15 mouse cellular contexts compared by ENCODE assay signal in the genomic region with DNA sequence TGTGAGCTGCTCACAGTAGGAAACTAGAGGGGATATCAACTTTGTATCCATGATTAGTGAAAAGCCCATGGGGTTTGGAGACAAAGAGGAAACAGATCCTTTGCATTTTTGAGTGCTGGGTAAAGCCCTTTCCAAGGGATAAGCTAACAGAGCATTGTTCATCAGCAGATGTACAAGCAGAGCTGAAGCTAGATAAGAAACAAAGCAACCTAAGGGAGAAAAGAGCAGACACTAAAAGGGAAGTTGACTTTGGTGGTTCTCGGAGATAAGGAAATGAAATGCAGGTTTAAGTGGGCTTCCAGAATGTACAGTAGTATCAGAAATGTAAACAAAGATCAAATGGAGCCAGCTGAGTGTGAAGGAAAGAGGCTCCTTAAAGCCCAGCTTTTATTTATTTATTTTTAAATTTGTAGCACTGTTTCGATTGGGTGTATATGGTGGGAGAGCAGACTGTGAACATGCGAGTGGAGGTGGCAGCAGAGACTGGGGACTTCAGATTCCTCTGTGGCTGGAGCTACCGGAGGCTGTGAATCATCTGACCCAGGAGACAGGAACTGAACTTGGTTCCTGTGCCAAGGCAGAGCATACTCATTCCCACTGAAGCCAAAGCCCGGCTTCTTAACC.
DNase-seq lines count a peak whose midpoint lies in the region; ATAC-seq and TF ChIP-seq lines count a peak whose summit lies in the region.
"Had no signal": no experiment of that assay in that cellular context is flagged by ENCODE, and none has a peak within 500 bp of the region (broad histone marks: within the 10 kb centered on the region; RNA-seq: fewer than 3 reads in every experiment).

No protein-coding gene starts in this region.

- no peaks in the 10 kb centered on the region for H3K36me3 ChIP-seq in kidney, adult 2 months (ENCODE audit: control insufficient read depth, insufficient read depth, low read length)
- no peaks in the 10 kb centered on the region for H3K36me3 ChIP-seq in G1E (replicated peaks)
- no peaks in the 10 kb centered on the region for H3K36me3 ChIP-seq in liver, embryonic 11.5 days (ENCODE audit: control insufficient read depth, insufficient read depth, low read length)
- H3K36me3 ChIP-seq: hindbrain, embryonic 10.5 days had no signal

- peak overlapping the region; percentile 31 for H3K4me2 ChIP-seq in liver, embryonic 11.5 days

- no peak for TF ChIP-seq POLR2A in kidney, adult 2 months (IDR thresholded peaks at IDR 0.05; ENCODE audit: low read depth, low read length)

- no peak overlapping the region for H3K27ac ChIP-seq in kidney, adult 2 months (ENCODE audit: insufficient read depth, low read depth, low read length)
- H3K27ac ChIP-seq in liver, embryonic 11.5 days (ENCODE audit: low read depth, low read length): peak overlapping the region; percentile 34; the same call in 1 of the 2 replicates
- H3K27ac ChIP-seq in layer of hippocampus, adult 2 months: no peak overlapping the region
- H3K27ac ChIP-seq: hindbrain, embryonic 10.5 days had no signal

- H3K4me3 ChIP-seq in kidney, adult 2 months (ENCODE audit: insufficient read depth, low read depth, low read length): no peak overlapping the region
- H3K4me3 ChIP-seq in G1E (ENCODE audit: low read depth, low read length): peak overlapping the region; percentile 51; the same call in 1 of the 2 replicates
- H3K4me3 ChIP-seq in liver, embryonic 11.5 days (ENCODE audit: low read depth, low read length): no peak overlapping the region
- no peak overlapping the region for H3K4me3 ChIP-seq in layer of hippocampus, adult 2 months
- H3K4me3 ChIP-seq: erythroblast, embryonic 14.5 days; hindbrain, embryonic 10.5 days had no signal

- no peaks in the 10 kb centered on the region for H3K27me3 ChIP-seq in kidney, adult 2 months (replicated peaks; ENCODE audit: control insufficient read depth, insufficient read depth, low read length)
- no peaks in the 10 kb centered on the region for H3K27me3 ChIP-seq in G1E (ENCODE audit: insufficient read depth, low read length)
- no peaks in the 10 kb centered on the region for H3K27me3 ChIP-seq in liver, embryonic 11.5 days (replicated peaks; ENCODE audit: control insufficient read depth, insufficient read depth, low read length)

- peak; percentile 90 for ATAC-seq in G1E (ENCODE audit: extremely low read depth, insufficient number of reproducible peaks, low FRiP score, poor library complexity, severe bottlenecking)
- ATAC-seq in liver, embryonic 11.5 days (replicated peaks; ENCODE audit: low FRiP score): peak; percentile 67
- ATAC-seq: activated CD4-positive, CD25-positive, alpha-beta regulatory T cell, adult 4 months had no signal

- no peak overlapping the region for H3K9ac ChIP-seq in liver, embryonic 11.5 days (ENCODE audit: low read depth, low read length)

- H3K9me3 ChIP-seq in G1E (replicated peaks): no peaks in the 10 kb centered on the region
- no peaks in the 10 kb centered on the region for H3K9me3 ChIP-seq in liver, embryonic 11.5 days (ENCODE audit: control insufficient read depth, low read length)
- H3K9me3 ChIP-seq: hindbrain, embryonic 10.5 days had no signal

- H3K4me1 ChIP-seq in kidney, adult 2 months (ENCODE audit: control insufficient read depth, insufficient read depth, low read length): no peaks in the 10 kb centered on the region
- peaks cover 48% of the 10 kb centered on the region for H3K4me1 ChIP-seq in G1E (ENCODE audit: insufficient read depth, low read depth, low read length)
- H3K4me1 ChIP-seq in liver, embryonic 11.5 days (replicated peaks; ENCODE audit: control insufficient read depth, insufficient read depth, low read length): peaks cover 10% of the 10 kb centered on the region
- H3K4me1 ChIP-seq: hindbrain, embryonic 10.5 days had no signal

- WGBS in kidney, adult 2 months: 48% methylated on average over 5 of the region's 5 CpGs
- whole genome bisulfite sequencing in liver, embryonic 11.5 days: 12% methylated on average over 5 of the region's 5 CpGs

- peak; percentile 1 for DNase-seq in adrenal gland, adult 2 months
- no peak for DNase-seq in adrenal gland, postnatal 14 days
- peak; percentile 12 for DNase-seq in kidney, adult 2 months
- DNase-seq in kidney, postnatal 4 days: no peak
- DNase-seq in G1E (ENCODE audit: low spot score): peak; percentile 50
- no peak for DNase-seq in liver, embryonic 11.5 days (ENCODE audit: low spot score)
- no peak for DNase-seq in layer of hippocampus, adult 2 months (ENCODE audit: low spot score in 2 of 2)
- DNase-seq in frontal cortex, postnatal 14 days (ENCODE audit: low spot score in 2 of 2): no peak
- DNase-seq: cerebellum, postnatal 14 days; kidney, adult 11 months; layer of hippocampus, postnatal 36 days; right cerebral cortex, postnatal 25 days had no signal

- TF ChIP-seq CTCF in kidney, adult 2 months (conservative IDR thresholded peaks at IDR 0.05; ENCODE audit: insufficient read depth, insufficient read length, low read depth, low read length): no peak
- TF ChIP-seq CTCF in G1E (IDR thresholded peaks at IDR 0.05; ENCODE audit: low read depth, low read length): no peak
- no peak for TF ChIP-seq CTCF in layer of hippocampus, adult 2 months (conservative IDR thresholded peaks at IDR 0.05)

Comparison
In these comparisons a context has a peak if more than half of its experiments do, and no peak if none do; other contexts are left out.
1. DNase-seq: peak in adrenal gland, adult 2 months (single experiment), kidney, adult 2 months (single experiment) and G1E (single experiment); none in adrenal gland, postnatal 14 days (single experiment), kidney, postnatal 4 days (0 of 2), liver, embryonic 11.5 days (single experiment), layer of hippocampus, adult 2 months (0 of 2) and frontal cortex, postnatal 14 days (0 of 2).